Mouse (Mus musculus) gonadal fat pad, adult 2 months (tissue): ENCODE data around the gene Dock4. TPM values are rescaled to one million over a fixed set of nuclear protein-coding genes. Genes with fewer than 3 reads are reported as not detected.

Source experiments
- DNase-seq: peaks from one replicate; pipeline ENCODE4 v3.0.0-alpha.2; 2012; ENCODE audit warnings: low read depth
- polyA plus RNA-seq: library from polyadenylated mRNA; depleted of rRNA; stranded (reverse); fragments of >200 nt; gene quantifications from 2 replicates; pipeline ENCODE4 v1.2.3, GENCODE M21; 2012; rRNA removed

Dock4 gene
- 7.0 and 7.1 TPM in 2 replicates for polyA plus RNA-seq

- DNase-seq: peak; percentile 94
These were observed at the start of gene Dock4, which contains the start of gene Zfp277 for GRCm38 (mm10) chr12:40445648-40446449. Gene Dock4 (plus strand): TSS chr12:40445952. Gene Zfp277 (minus strand): TSS chr12:40445902.

- no peak for DNase-seq
These were observed 46.8 kb upstream of the Dock4 start for GRCm38 (mm10) chr12:40398916-40399315.

GRCm38 (mm10) chr12:40399386-40399785 lies 46.4 kb upstream of the Dock4 start:
- DNase-seq: no peak

GRCm38 (mm10) chr12:40399812-40400211 lies 45.9 kb upstream of the Dock4 start:
- DNase-seq: no peak

- DNase-seq: no peak
These were observed 31.0 kb upstream of the Dock4 start for GRCm38 (mm10) chr12:40414682-40415311.

GRCm38 (mm10) chr12:40415312-40415925 lies 30.3 kb upstream of the Dock4 start:
- DNase-seq: no peak

GRCm38 (mm10) chr12:40417257-40417656 lies 28.5 kb upstream of the Dock4 start:
- DNase-seq: no peak

- DNase-seq: no peak
These were observed 20.8 kb upstream of the Dock4 start for GRCm38 (mm10) chr12:40424991-40425390.

- DNase-seq: no peak
These were observed 18.1 kb upstream of the Dock4 start for GRCm38 (mm10) chr12:40427606-40428005.

GRCm38 (mm10) chr12:40429976-40430375 lies 15.8 kb upstream of the Dock4 start:
- no peak for DNase-seq

GRCm38 (mm10) chr12:40431075-40431474 lies 14.7 kb upstream of the Dock4 start:
- no peak for DNase-seq

- no peak for DNase-seq
These were observed 11.7 kb upstream of the Dock4 start for GRCm38 (mm10) chr12:40434101-40434500.

- no peak for DNase-seq
These were observed 7.7 kb upstream of the Dock4 start for GRCm38 (mm10) chr12:40438049-40438448.

- DNase-seq: peak; percentile 6
These were observed 546 bp upstream of the Dock4 start for GRCm38 (mm10) chr12:40445206-40445605.

GRCm38 (mm10) chr12:40446450-40447381 lies 964 bp downstream of the Dock4 start:
- DNase-seq: no peak

GRCm38 (mm10) chr12:40447561-40448355 lies 2.0 kb downstream of the Dock4 start:
- DNase-seq: no peak

GRCm38 (mm10) chr12:40449119-40449795 lies 3.5 kb downstream of the Dock4 start:
- DNase-seq: no peak

GRCm38 (mm10) chr12:40456517-40456916 lies 10.8 kb downstream of the Dock4 start:
- DNase-seq: no peak

- no peak for DNase-seq
These were observed 13.2 kb downstream of the Dock4 start for GRCm38 (mm10) chr12:40458977-40459376.

GRCm38 (mm10) chr12:40459673-40460265 lies 14.0 kb downstream of the Dock4 start:
- DNase-seq: no peak
